8 mouse cellular contexts compared by ENCODE assay signal in genomic region chr11:3534956-3535355, GRCm38 (mm10). TPM values are rescaled to one million over a fixed set of nuclear protein-coding genes. Genes with fewer than 3 reads are reported as not detected.
DNase-seq lines count a peak whose midpoint lies in the region; ATAC-seq lines count a peak whose summit lies in the region.

No protein-coding gene starts in this region.

- peak overlapping the region; percentile 94 for H3K27ac ChIP-seq in lung, embryonic 15.5 days
- no peak overlapping the region for H3K27ac ChIP-seq in forebrain, embryonic 11.5 days (ENCODE audit: low read depth, low read length)
- peak overlapping the region; percentile 94; the same call in 1 of the 2 replicates for H3K27ac ChIP-seq in limb, embryonic 12.5 days
- H3K27ac ChIP-seq in neural tube, embryonic 13.5 days (replicated peaks), result peak overlapping the region; percentile 82

- peak overlapping the region; percentile 53; the same call in 1 of the 2 replicates for H3K9ac ChIP-seq in lung, embryonic 15.5 days
- H3K9ac ChIP-seq in forebrain, embryonic 11.5 days (ENCODE audit: low read length), result peak overlapping the region; percentile 65; the same call in 1 of the 2 replicates
- peak overlapping the region; percentile 47; the same call in 1 of the 2 replicates for H3K9ac ChIP-seq in limb, embryonic 12.5 days (replicated peaks)
- peak overlapping the region; percentile 81 for H3K9ac ChIP-seq in neural tube, embryonic 13.5 days

- H3K9me3 ChIP-seq in lung, embryonic 15.5 days, result no peaks in the 10 kb centered on the region
- H3K9me3 ChIP-seq in forebrain, embryonic 11.5 days (ENCODE audit: control insufficient read depth, low read length), result no peaks in the 10 kb centered on the region
- no peaks in the 10 kb centered on the region for H3K9me3 ChIP-seq in limb, embryonic 12.5 days
- H3K9me3 ChIP-seq in neural tube, embryonic 13.5 days, result no peaks in the 10 kb centered on the region

- peaks cover 44% of the 10 kb centered on the region for H3K36me3 ChIP-seq in lung, embryonic 15.5 days
- peaks cover 6% of the 10 kb centered on the region for H3K36me3 ChIP-seq in forebrain, embryonic 11.5 days (ENCODE audit: control insufficient read depth, insufficient read depth, low read length)
- H3K36me3 ChIP-seq in limb, embryonic 12.5 days, result peaks cover 44% of the 10 kb centered on the region
- peaks cover 15% of the 10 kb centered on the region for H3K36me3 ChIP-seq in neural tube, embryonic 13.5 days

- no peak for DNase-seq in lung, adult 18-20 months
- DNase-seq in forebrain, embryonic 11.5 days (ENCODE audit: low spot score), result no peak
- DNase-seq in urinary bladder, postnatal 4 days (ENCODE audit: low spot score in 2 of 2), result no peak
- DNase-seq in thymus, adult 18-20 months, result no peak
- DNase-seq in right cerebral cortex, adult 2 months (ENCODE audit: low spot score in 2 of 2), result no peak

- ATAC-seq in lung, embryonic 15.5 days (ENCODE audit: borderline replicate concordance, extremely low read depth, low FRiP score, low TSS enrichment), result no peak
- ATAC-seq in forebrain, embryonic 11.5 days (replicated peaks; ENCODE audit: low FRiP score), result no peak
- ATAC-seq in limb, embryonic 12.5 days (ENCODE audit: insufficient number of reproducible peaks, insufficient read depth, low FRiP score, low TSS enrichment, low read depth), result no peak
- no peak for ATAC-seq in neural tube, embryonic 13.5 days (ENCODE audit: low read depth)

- peak overlapping the region; percentile 74 for H3K4me2 ChIP-seq in lung, embryonic 15.5 days
- H3K4me2 ChIP-seq in forebrain, embryonic 11.5 days (ENCODE audit: low read depth, low read length, severe bottlenecking), result peak overlapping the region; percentile 89
- H3K4me2 ChIP-seq in limb, embryonic 12.5 days, result peak overlapping the region; percentile 71
- H3K4me2 ChIP-seq in neural tube, embryonic 13.5 days, result peak overlapping the region; percentile 92

- H3K27me3 ChIP-seq in lung, embryonic 15.5 days, result no peaks in the 10 kb centered on the region
- H3K27me3 ChIP-seq in forebrain, embryonic 11.5 days (ENCODE audit: control insufficient read depth, insufficient read depth, low read length), result no peaks in the 10 kb centered on the region
- H3K27me3 ChIP-seq in limb, embryonic 12.5 days, result no peaks in the 10 kb centered on the region
- no peaks in the 10 kb centered on the region for H3K27me3 ChIP-seq in neural tube, embryonic 13.5 days

- H3K4me3 ChIP-seq in lung, embryonic 15.5 days, result peak overlapping the region; percentile 67
- peak overlapping the region; percentile 54 for H3K4me3 ChIP-seq in forebrain, embryonic 11.5 days (ENCODE audit: low read depth, low read length)
- H3K4me3 ChIP-seq in limb, embryonic 12.5 days (replicated peaks), result peak overlapping the region; percentile 44
- peak overlapping the region; percentile 56; the same call in 1 of the 2 replicates for H3K4me3 ChIP-seq in neural tube, embryonic 13.5 days

- peaks cover 33% of the 10 kb centered on the region for H3K4me1 ChIP-seq in lung, embryonic 15.5 days
- peaks cover 16% of the 10 kb centered on the region for H3K4me1 ChIP-seq in forebrain, embryonic 11.5 days (replicated peaks; ENCODE audit: control insufficient read depth, insufficient read depth, low read length)
- H3K4me1 ChIP-seq in limb, embryonic 12.5 days (replicated peaks), result peaks cover 34% of the 10 kb centered on the region
- H3K4me1 ChIP-seq in neural tube, embryonic 13.5 days (replicated peaks), result peaks cover 35% of the 10 kb centered on the region

- WGBS in lung, embryonic 15.5 days, result 23% methylated on average over 8 of the region's 8 CpGs
- 4% methylated on average over 8 of the region's 8 CpGs for WGBS in forebrain, embryonic 11.5 days
- 19% methylated on average over 8 of the region's 8 CpGs for WGBS in limb, embryonic 12.5 days
- 7% methylated on average over 8 of the region's 8 CpGs for WGBS in neural tube, embryonic 13.5 days

RNA-seq across cellular contexts. Expression of gene Smtn, which starts 5.5 kb away (rescaled TPM):
- polyA plus RNA-seq in lung, embryonic 15.5 days (2015; fragmentation: Nextera tagmentation; extraction: Ambion mirVana), result 107 and 108 TPM in 2 replicates
- polyA plus RNA-seq in forebrain, embryonic 11.5 days (2014; fragmentation: Nextera tagmentation; extraction: Ambion mirVana), result 43.8 and 44.3 TPM in 2 replicates
- 46.4 and 46.8 TPM in 2 replicates for polyA plus RNA-seq in limb, embryonic 12.5 days (2016; fragmentation: Nextera tagmentation; extraction: Ambion mirVana)
- 20.9 and 23.0 TPM in 2 replicates for polyA plus RNA-seq in neural tube, embryonic 13.5 days (2015; fragmentation: Nextera tagmentation; extraction: Ambion mirVana)

RNA-seq across cellular contexts. Expression of gene Selenom, which starts 20.5 kb away (rescaled TPM):
- 99.2 and 102 TPM in 2 replicates for polyA plus RNA-seq in lung, embryonic 15.5 days (2015; fragmentation: Nextera tagmentation; extraction: Ambion mirVana)
- polyA plus RNA-seq in forebrain, embryonic 11.5 days (2014; fragmentation: Nextera tagmentation; extraction: Ambion mirVana), result 47.3 and 54.1 TPM in 2 replicates
- polyA plus RNA-seq in limb, embryonic 12.5 days (2016; fragmentation: Nextera tagmentation; extraction: Ambion mirVana), result 79.4 and 80.2 TPM in 2 replicates
- 75.0 and 83.6 TPM in 2 replicates for polyA plus RNA-seq in neural tube, embryonic 13.5 days (2015; fragmentation: Nextera tagmentation; extraction: Ambion mirVana)

RNA-seq across cellular contexts. Expression of gene Inpp5j, which starts 30.3 kb away (rescaled TPM):
- polyA plus RNA-seq in lung, embryonic 15.5 days (2015; fragmentation: Nextera tagmentation; extraction: Ambion mirVana), result 1.5 TPM in 2 replicates
- polyA plus RNA-seq in forebrain, embryonic 11.5 days (2014; fragmentation: Nextera tagmentation; extraction: Ambion mirVana), result 0.31 and 0.47 TPM in 2 replicates
- 0.10 TPM in 1 of 2 replicates, not detected in the other for polyA plus RNA-seq in limb, embryonic 12.5 days (2016; fragmentation: Nextera tagmentation; extraction: Ambion mirVana)
- polyA plus RNA-seq in neural tube, embryonic 13.5 days (2015; fragmentation: Nextera tagmentation; extraction: Ambion mirVana), result 3.9 and 4.3 TPM in 2 replicates

RNA-seq across cellular contexts. Expression of gene Pla2g3, which starts 46.9 kb away (rescaled TPM):
- polyA plus RNA-seq in lung, embryonic 15.5 days (2015; fragmentation: Nextera tagmentation; extraction: Ambion mirVana), result 0.44 and 0.50 TPM in 2 replicates
- polyA plus RNA-seq in forebrain, embryonic 11.5 days (2014; fragmentation: Nextera tagmentation; extraction: Ambion mirVana), result 0.45 and 0.92 TPM in 2 replicates
- polyA plus RNA-seq in limb, embryonic 12.5 days (2016; fragmentation: Nextera tagmentation; extraction: Ambion mirVana), result 0.45 and 0.53 TPM in 2 replicates
- polyA plus RNA-seq in neural tube, embryonic 13.5 days (2015; fragmentation: Nextera tagmentation; extraction: Ambion mirVana), result 0.58 and 0.61 TPM in 2 replicates
